Mouse (Mus musculus): ENCODE measurements at regions not wholly inside any gene's neighbourhood (a gene's known extent, or its start where the extent isn't known, plus 50 kb on each side); places are given as distances from the start of the nearest gene placed in this dataset.

GRCm38 (mm10) chr7:137751151-137751859, 313.9 kb downstream of the Glrx3 start:
- no peak for ATAC-seq

GRCm38 (mm10) chr7:137765961-137766360, 328.5 kb downstream of the Glrx3 start:
- no peak for ATAC-seq

- no peak for ATAC-seq
Observed at GRCm38 (mm10) chr7:137766721-137767120, 329.3 kb downstream of the Glrx3 start.

- ATAC-seq, result no peak
Observed at GRCm38 (mm10) chr7:137773051-137773964, 335.9 kb downstream of the Glrx3 start.

- ATAC-seq, result no peak
Observed at GRCm38 (mm10) chr7:137773965-137774310, 336.5 kb downstream of the Glrx3 start.

GRCm38 (mm10) chr7:137783954-137784353, 346.5 kb downstream of the Glrx3 start:
- ATAC-seq, result no peak

- no peak for ATAC-seq
Observed at GRCm38 (mm10) chr7:137805361-137805760, 367.9 kb downstream of the Glrx3 start.

- no peak for ATAC-seq
Observed at GRCm38 (mm10) chr7:137812839-137813238, 375.4 kb downstream of the Glrx3 start.

GRCm38 (mm10) chr7:137840520-137840919, 403.1 kb downstream of the Glrx3 start:
- no peak for ATAC-seq

GRCm38 (mm10) chr7:137841044-137841443, 403.6 kb downstream of the Glrx3 start:
- no peak for ATAC-seq

- ATAC-seq, result no peak
Observed at GRCm38 (mm10) chr7:137841456-137842100, 404.2 kb downstream of the Glrx3 start.

- no peak for ATAC-seq
Observed at GRCm38 (mm10) chr7:137847856-137848255, 410.4 kb downstream of the Glrx3 start.

GRCm38 (mm10) chr7:137851061-137851460, 413.6 kb downstream of the Glrx3 start:
- ATAC-seq, result no peak

GRCm38 (mm10) chr7:137859681-137860080, 422.3 kb downstream of the Glrx3 start:
- no peak for ATAC-seq

GRCm38 (mm10) chr7:137860520-137860919, 423.1 kb downstream of the Glrx3 start:
- no peak for ATAC-seq

GRCm38 (mm10) chr7:137864912-137865311, 427.5 kb downstream of the Glrx3 start:
- ATAC-seq, result no peak

- no peak for ATAC-seq
Observed at GRCm38 (mm10) chr7:137865457-137865856, 428.0 kb downstream of the Glrx3 start.

- no peak for ATAC-seq
Observed at GRCm38 (mm10) chr7:137866880-137867279, 429.5 kb downstream of the Glrx3 start.

GRCm38 (mm10) chr7:137868501-137868900, 431.1 kb downstream of the Glrx3 start:
- no peak for ATAC-seq

GRCm38 (mm10) chr7:137875306-137875705, 437.9 kb downstream of the Glrx3 start:
- no peak for ATAC-seq

- ATAC-seq, result no peak
Observed at GRCm38 (mm10) chr7:137879296-137879695, 441.9 kb downstream of the Glrx3 start.

- no peak for ATAC-seq
Observed at GRCm38 (mm10) chr7:137882876-137883275, 445.5 kb downstream of the Glrx3 start.

GRCm38 (mm10) chr7:137883701-137884100, 446.3 kb downstream of the Glrx3 start:
- no peak for ATAC-seq

All from inflammation-experienced regulatory T-cells, adult 6 months (primary cell).